Mouse (Mus musculus) G1E (cell line): ENCODE measurements around the gene Gja4. TPM values are rescaled to one million over a fixed set of nuclear protein-coding genes. Genes with fewer than 3 reads are reported as not detected.

Experiments used
- ATAC-seq: 2 replicates; pipeline ENCODE4 v1.8.0; 2016; ENCODE audit warnings: mild to moderate bottlenecking; ENCODE audit not compliant: insufficient number of reproducible peaks, poor library complexity, low FRiP score, severe bottlenecking; ENCODE audit errors: extremely low read depth
- DNase-seq: peaks from one replicate; pipeline ENCODE4 v3.0.0; 2012; ENCODE audit warnings: low spot score
- H3K27me3 ChIP-seq: 2 replicates; pipeline ENCODE4 v1.6.1; 2012; ENCODE audit warnings: mild to moderate bottlenecking, low read length, inconsistent platforms; ENCODE audit not compliant: insufficient read depth
- H3K36me3 ChIP-seq: replicated peaks from 2 replicates; pipeline ENCODE3; 2012; ENCODE audit warnings: mild to moderate bottlenecking, inconsistent platforms
- H3K4me1 ChIP-seq: 2 replicates; pipeline ENCODE4 v1.6.1; 2012; ENCODE audit warnings: low read depth, low read length, inconsistent platforms, mixed read lengths; ENCODE audit not compliant: insufficient read depth
- H3K4me3 ChIP-seq: 2 replicates; pipeline ENCODE4 v1.5.1; 2012; ENCODE audit warnings: low read depth, mild to moderate bottlenecking, inconsistent platforms, low read length, moderate library complexity, mixed read lengths
- H3K9me3 ChIP-seq: replicated peaks from 2 replicates; pipeline ENCODE4 v1.6.1; 2012; ENCODE audit warnings: inconsistent platforms
- CTCF ChIP-seq: IDR thresholded peaks from 2 replicates; pipeline ENCODE4 v1.5.1; 2012; ENCODE audit warnings: low read depth, low read length, inconsistent platforms, mixed read lengths
- GATA1 ChIP-seq: IDR thresholded peaks from 2 replicates; pipeline ENCODE4 v1.6.1; 2012; ENCODE audit warnings: borderline replicate concordance, low read length, inconsistent platforms, mixed read lengths
- GATA2 ChIP-seq: IDR thresholded peaks from 2 replicates; pipeline ENCODE4 v1.6.1; 2012; ENCODE audit warnings: low read depth, low read length, inconsistent platforms, borderline replicate concordance
- POLR2AphosphoS5 ChIP-seq: IDR thresholded peaks from 2 replicates; pipeline ENCODE4 v1.6.1; 2012; ENCODE audit warnings: low read depth, low read length, inconsistent platforms; ENCODE audit not compliant: insufficient replicate concordance
- TAL1 ChIP-seq: conservative IDR thresholded peaks from 2 replicates; pipeline ENCODE4 v1.6.1; 2012; ENCODE audit warnings: low read depth, low read length, inconsistent platforms, mixed read lengths
- polyA plus RNA-seq: library from polyadenylated mRNA; stranded (reverse); fragments of >175 nt; gene quantifications from 2 replicates; pipeline ENCODE4 v1.2.3, GENCODE M21; 2012
- total RNA-seq, 2 experiments: library from RNA; stranded (forward) in 1 of 2; stranded (reverse) in 1 of 2; fragments of 200-1000 nt in 1 of 2; fragments of >200 nt in 1 of 2; fragmentation: Nextera tagmentation in 1 of 2; gene quantifications; 2 replicates each; pipeline ENCODE4 v1.2.3; 2014 to 2017

Gja4 gene
- total and polyA plus RNA-seq, 3 experiments, result 0.11 TPM; not detected in 2

DNA sequence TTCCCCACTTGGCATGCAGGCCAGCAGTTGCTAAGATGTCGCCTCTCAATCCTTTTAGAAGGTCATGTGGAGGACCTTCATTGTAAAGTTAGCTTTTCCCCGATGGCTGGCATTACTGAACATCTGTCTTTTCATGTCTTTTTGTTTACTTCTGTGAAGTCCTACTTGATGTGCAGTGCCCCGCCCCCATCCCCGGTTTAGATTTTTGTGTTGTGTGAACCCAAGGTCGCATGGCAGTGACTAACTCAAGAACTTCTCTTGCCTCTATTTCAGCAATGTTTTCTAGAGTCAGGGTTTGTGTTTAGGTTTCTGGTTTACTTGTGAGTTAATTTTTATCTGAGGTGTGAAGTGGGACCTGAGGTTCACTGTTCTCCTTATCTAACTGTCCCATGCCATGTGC is 21.2 kb downstream of the Gja4 start:
- H3K4me1 ChIP-seq, result no peaks in the 10 kb centered on the region
- TF ChIP-seq GATA1 (no peak), TAL1 (no peak), CTCF (no peak), GATA2 (no peak), POLR2AphosphoS5 (no peak)
- no peak for DNase-seq

DNA sequence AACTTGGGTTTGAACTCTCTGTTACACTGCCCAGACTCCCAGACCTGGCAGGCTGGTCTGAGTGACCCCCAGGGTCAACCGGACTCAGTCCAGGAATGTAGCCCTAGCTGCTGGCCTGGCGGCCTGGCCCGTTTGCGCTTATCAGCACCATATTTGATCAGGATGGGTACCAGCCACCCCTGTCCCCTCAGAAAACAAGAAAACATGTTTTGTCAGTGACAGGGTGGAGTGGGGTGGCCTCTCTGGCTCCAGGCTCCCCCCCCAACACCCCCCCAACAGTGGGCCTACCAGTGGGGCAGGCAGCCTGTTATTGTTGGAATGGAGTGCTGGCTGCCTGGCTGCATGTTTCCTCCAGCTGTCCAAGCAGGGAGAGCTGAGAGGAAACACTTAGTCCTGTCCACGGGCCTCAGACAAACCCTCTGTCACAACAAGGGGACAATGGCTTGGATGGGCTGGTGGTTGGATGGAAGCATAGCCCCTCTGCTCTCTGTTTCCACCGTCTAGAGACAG is 24.7 kb downstream of the Gja4 start:
- no peak for TF ChIP-seq TAL1
- TF ChIP-seq GATA1, result no peak
- TF ChIP-seq GATA2, result no peak
- TF ChIP-seq POLR2AphosphoS5, result no peak
- TF ChIP-seq CTCF, result no peak
- DNase-seq, result no peak

More for the DNA sequence above, 21.2 kb downstream of the Gja4 start:
- Histone ChIP-seq H3K27me3 (no peaks in the 10 kb centered on the region), H3K36me3 (no peaks in the 10 kb centered on the region), H3K4me3 (no peak overlapping the region), H3K9me3 (peaks cover 45% of the 10 kb centered on the region)
- no peak for ATAC-seq

DNA sequence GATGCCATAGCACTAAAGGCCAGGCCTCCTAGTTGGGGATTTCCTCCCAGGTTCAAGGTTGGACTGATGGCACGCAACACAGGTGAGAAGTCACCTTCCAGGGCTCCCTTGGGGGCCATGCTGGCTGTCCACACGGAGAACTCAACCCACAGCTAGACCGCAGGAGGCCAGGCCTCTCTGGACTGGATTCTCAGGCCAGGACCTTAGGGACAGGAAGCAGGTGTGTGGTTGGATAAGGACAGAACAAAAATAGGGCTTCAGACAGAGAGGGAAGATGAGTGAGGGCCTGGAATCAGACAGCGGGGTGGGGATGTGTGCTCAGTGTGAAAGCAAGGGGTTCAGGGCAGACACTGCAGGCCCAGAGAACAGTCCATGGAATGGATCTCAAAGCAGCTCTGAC is 26.9 kb downstream of the Gja4 start:
- Histone ChIP-seq H3K4me3 (no peak overlapping the region), H3K9me3 (peaks cover 52% of the 10 kb centered on the region), H3K27me3 (no peaks in the 10 kb centered on the region), H3K4me1 (no peaks in the 10 kb centered on the region), H3K36me3 (no peaks in the 10 kb centered on the region)
- no peak for TF ChIP-seq GATA2
- TF ChIP-seq CTCF, result no peak
- TF ChIP-seq POLR2AphosphoS5, result no peak
- TF ChIP-seq TAL1, result no peak
- no peak for TF ChIP-seq GATA1
- ATAC-seq, result no peak
- DNase-seq, result no peak

More for the DNA sequence above, 24.7 kb downstream of the Gja4 start:
- Histone ChIP-seq H3K4me3 (no peak overlapping the region), H3K4me1 (no peaks in the 10 kb centered on the region), H3K9me3 (peaks cover 47% of the 10 kb centered on the region), H3K27me3 (no peaks in the 10 kb centered on the region), H3K36me3 (no peaks in the 10 kb centered on the region)
- no peak for ATAC-seq

DNA sequence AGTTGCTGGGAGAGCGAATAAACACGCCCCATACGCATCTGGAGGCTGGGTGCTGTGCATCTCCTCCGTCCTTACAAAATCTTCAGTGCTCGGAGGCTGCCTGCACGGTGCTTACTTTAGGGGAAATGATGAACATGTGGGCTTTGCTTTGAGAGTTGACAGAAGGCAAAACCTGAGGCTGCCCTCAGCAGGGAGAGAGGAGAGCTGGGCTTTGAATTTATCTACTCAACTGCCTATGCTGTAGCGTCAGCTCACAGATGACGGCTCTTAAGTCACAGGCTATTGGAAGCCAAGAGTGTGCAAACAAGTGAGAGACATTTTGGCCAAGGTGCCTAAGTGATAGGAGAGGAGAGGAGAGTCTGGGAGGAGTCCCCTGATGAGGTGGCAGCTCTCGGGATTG is 34.6 kb downstream of the Gja4 start:
- Histone ChIP-seq H3K4me1 (no peaks in the 10 kb centered on the region), H3K36me3 (no peaks in the 10 kb centered on the region), H3K27me3 (no peaks in the 10 kb centered on the region), H3K9me3 (peaks cover 65% of the 10 kb centered on the region), H3K4me3 (no peak overlapping the region)
- TF ChIP-seq POLR2AphosphoS5 (no peak), TAL1 (no peak), GATA2 (no peak), CTCF (no peak), GATA1 (no peak)
- ATAC-seq, result no peak
- no peak for DNase-seq

DNA sequence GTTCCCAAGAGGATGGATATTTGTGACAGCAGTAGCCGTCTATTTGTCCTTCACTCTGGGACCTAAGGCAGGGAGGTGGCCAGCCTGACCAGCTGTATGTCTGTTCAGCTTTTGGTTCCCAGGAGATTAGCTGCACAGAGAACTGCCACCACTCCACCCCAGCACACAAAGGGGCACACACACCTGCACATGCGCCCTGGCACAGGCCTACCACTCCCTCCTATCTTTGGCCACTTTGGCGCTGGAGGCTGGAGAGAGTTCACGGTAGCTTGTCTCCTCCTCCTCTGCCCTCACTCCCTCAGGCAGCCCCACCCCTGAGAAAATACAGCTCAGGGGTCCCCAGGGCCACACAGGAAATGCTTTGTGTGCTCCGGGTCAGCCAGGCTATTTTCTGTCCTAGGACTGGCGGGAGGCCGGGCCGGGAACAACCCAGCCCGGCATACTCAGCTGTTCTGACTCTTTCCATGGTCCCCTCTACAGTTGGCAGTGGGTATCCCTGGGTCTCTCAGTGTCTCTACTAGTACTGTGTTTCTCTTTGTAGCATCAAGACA is 35.3 kb downstream of the Gja4 start:
- Histone ChIP-seq H3K36me3 (no peaks in the 10 kb centered on the region), H3K27me3 (no peaks in the 10 kb centered on the region), H3K9me3 (peaks cover 64% of the 10 kb centered on the region), H3K4me1 (no peaks in the 10 kb centered on the region), H3K4me3 (no peak overlapping the region)
- DNase-seq, result no peak
- no peak for ATAC-seq
- TF ChIP-seq POLR2AphosphoS5 (no peak), GATA1 (no peak), TAL1 (no peak), GATA2 (no peak), CTCF (no peak)

DNA sequence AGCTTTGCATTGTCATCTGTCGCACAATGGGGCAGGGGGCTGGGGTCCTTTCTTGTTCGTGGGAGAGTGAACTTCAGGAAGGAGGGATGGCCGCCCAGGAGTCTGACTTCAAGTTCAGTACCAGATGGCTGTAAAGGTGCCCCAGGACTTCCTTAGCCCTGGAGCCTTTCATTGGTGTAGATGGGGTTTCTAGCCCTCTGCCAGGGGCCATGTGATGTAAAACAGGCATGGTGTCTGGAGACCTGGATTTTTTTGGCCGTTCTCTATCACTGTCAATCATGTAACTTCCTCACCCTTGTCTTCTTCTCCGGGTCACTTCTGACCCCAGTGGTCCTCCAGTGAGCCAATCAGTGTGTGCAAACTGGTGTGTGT is 49.7 kb downstream of the Gja4 start:
- TF ChIP-seq TAL1 (no peak), POLR2AphosphoS5 (no peak), GATA2 (no peak), CTCF (no peak), GATA1 (no peak)
- H3K9me3 ChIP-seq, result peaks cover 4% of the 10 kb centered on the region; the same call in 1 of the 2 replicates
- no peak for ATAC-seq
- no peaks in the 10 kb centered on the region for H3K27me3 ChIP-seq
- H3K4me3 ChIP-seq, result no peak overlapping the region
- DNase-seq, result no peak
- no peaks in the 10 kb centered on the region for H3K4me1 ChIP-seq
- H3K36me3 ChIP-seq, result no peaks in the 10 kb centered on the region
